Mouse (Mus musculus) heart, adult 2 months (tissue): ENCODE results near the gene Samd13.

Experiments
- CTCF ChIP-seq: fragments of 200-600 bp; IDR thresholded peaks from 2 replicates; pipeline ENCODE4 v1.8.1; 2022; ENCODE audit warnings: antibody characterized with exemption, mild to moderate bottlenecking, moderate library complexity
- EP300 ChIP-seq: fragments of 200-500 bp; IDR thresholded peaks from 2 replicates; pipeline ENCODE4 v1.6.1; 2011; ENCODE audit warnings: low read depth, low read length, control low read depth; ENCODE audit not compliant: insufficient read depth
- POLR2A ChIP-seq: fragments of 200-500 bp; IDR thresholded peaks from 2 replicates; pipeline ENCODE4 v1.6.1; 2011; ENCODE audit warnings: mild to moderate bottlenecking, low read depth, low read length, control low read depth; ENCODE audit not compliant: insufficient read depth

DNA sequence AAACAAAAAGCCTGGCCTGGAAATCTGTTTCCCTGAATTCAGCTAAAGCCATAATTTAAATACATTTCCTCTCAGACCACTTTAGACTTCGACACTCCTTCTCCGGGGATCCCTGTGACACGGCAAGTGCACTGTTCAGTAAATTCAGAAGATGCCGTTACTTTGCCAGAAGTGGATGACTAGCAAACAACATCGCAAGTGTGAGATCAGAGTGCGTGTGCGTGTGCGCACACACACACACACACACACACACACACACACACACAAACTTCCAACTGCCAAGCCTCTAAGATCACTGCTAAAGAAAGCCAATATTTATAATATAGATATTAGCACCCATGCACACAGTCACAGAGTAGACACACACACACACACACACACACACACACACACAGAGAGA, 3.7 kb downstream of the Samd13 start:
- TF ChIP-seq POLR2A (no peak), CTCF (no peak), EP300 (no peak)
